Mouse (Mus musculus): ENCODE data around the gene Esr1. TPM values are rescaled to one million over a fixed set of nuclear protein-coding genes. Genes with fewer than 3 reads are reported as not detected.

Gene Esr1
- polyA plus RNA-seq (2012; rRNA removed), result 0.07 and 0.08 TPM in 2 replicates

DNA sequence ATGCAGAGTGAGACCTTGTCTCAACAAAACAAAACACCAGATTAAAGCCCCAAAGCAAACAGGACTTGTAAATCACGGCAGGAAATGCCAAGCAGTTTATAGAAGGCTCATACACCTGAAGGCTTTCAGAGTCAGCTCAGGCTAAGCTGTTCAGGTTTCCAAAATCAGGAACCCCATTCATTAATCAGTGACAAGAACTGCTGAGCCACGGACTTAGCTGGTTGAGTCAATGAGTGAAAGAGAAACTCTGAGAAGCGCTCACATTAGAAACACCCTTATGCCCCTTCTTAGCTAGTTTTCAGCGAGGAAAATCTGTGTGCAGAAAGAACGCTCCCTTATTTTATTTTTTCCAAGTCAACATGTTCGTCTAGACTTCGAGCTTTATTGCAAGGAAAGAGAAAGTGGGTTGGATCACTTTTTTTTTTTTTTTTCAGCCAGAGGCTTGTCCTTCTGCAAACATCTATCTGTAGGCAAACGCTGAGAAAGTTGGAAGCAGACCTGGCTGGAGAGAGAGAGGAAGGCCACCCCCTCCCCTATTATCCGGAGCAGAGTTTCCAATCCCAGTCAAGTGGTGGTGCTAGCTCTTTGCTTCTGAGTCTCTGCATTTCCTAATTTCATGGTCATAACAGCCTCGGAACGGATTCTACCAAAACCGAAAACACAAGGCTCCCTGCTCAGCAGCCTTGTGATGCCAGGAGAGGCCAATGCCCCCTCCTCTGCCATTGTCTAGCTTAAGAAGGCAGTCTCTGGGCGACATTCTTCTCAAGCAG lies at the start of gene Esr1:
Gene Esr1 (plus strand): TSS at position 208 of the 770 bp plus-strand sequence.

Other genes starting within 250 kb of the Esr1 start
- gene Zbtb2, start 223.5 kb upstream of the Esr1 start, polyA plus RNA-seq (2012; rRNA removed), result 2.9 and 3.3 TPM in 2 replicates
- gene Rmnd1, start 179.2 kb upstream of the Esr1 start, polyA plus RNA-seq (2012; rRNA removed), result 19.0 and 19.4 TPM in 2 replicates
- gene Armt1, start 179.1 kb upstream of the Esr1 start, polyA plus RNA-seq (2012; rRNA removed), result 11.8 and 13.8 TPM in 2 replicates
- gene Ccdc170, start 129.1 kb upstream of the Esr1 start, polyA plus RNA-seq (2012; rRNA removed), result 0.01 TPM in 2 replicates

Data from liver, embryonic 14 days (tissue).